Mouse (Mus musculus): ENCODE results near the gene Ctxn1. TPM values are rescaled to one million over a fixed set of nuclear protein-coding genes. Genes with fewer than 3 reads are reported as not detected.

Gene Ctxn1
- polyA plus RNA-seq, 1 experiment from 2014 or later = 49.3 TPM

DNA sequence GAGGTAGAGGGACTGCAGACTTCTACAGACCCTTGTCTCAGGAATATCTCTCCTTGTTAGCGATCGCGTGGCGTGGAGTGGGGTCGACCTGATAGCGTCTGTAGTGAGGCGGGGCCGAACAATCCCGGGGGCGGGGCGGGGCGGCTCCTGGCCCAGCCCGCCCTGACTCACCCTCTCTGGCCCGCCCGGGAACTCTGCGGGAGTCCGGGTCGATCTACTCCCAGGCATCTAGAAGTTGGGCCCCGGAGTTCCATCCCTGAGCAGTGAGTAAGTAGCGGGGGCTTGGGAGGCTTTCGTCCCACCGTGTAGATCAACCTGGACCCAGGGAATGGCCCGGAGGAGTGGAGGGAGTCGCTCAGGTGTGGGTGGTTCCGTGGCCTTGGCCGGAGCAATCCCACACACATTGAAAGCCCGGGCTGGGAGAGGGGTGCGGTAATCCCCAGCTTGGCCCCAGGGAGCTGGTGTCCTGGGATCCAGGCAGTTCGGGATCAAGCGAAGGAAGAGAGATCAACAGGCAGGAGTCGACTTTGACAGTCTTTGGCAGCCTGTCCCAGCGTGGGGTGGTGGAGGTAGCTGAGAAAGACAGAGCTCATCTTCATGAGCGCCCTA lies 32.2 kb downstream of the Ctxn1 start, which contains the start of gene Lrrc8e:
TSS of gene Lrrc8e (plus strand) at position 89 of the 609 bp plus-strand sequence.
- no peak within 1 kb of the TSS for H3K27ac ChIP-seq (replicated peaks; ENCODE audit: low read depth, low read length)
- peak within 1 kb of the TSS; percentile 49 for H3K9ac ChIP-seq (ENCODE audit: low read depth, low read length)
- no peaks in the 10 kb centered on the region for H3K4me1 ChIP-seq (ENCODE audit: control insufficient read depth, insufficient read depth, low read length)
- H3K36me3 ChIP-seq (ENCODE audit: control insufficient read depth, insufficient read depth, low read length) = no peaks in the 10 kb centered on the region
- peak within 1 kb of the TSS; percentile 35 for H3K4me3 ChIP-seq (ENCODE audit: low read depth, low read length)
- DNase-seq (ENCODE audit: low spot score) (no peak), ATAC-seq (ENCODE audit: low read depth) (peak; percentile 58)
- 5% methylated on average over 24 of the region's 33 CpGs for WGBS
- peak within 1 kb of the TSS; percentile 53 for H3K4me2 ChIP-seq (ENCODE audit: low read depth, low read length)
- H3K27me3 ChIP-seq (replicated peaks; ENCODE audit: control insufficient read depth, insufficient read depth, low read length) = peaks cover 16% of the 10 kb centered on the region
- no peaks in the 10 kb centered on the region for H3K9me3 ChIP-seq (ENCODE audit: control insufficient read depth, low read length)

DNA sequence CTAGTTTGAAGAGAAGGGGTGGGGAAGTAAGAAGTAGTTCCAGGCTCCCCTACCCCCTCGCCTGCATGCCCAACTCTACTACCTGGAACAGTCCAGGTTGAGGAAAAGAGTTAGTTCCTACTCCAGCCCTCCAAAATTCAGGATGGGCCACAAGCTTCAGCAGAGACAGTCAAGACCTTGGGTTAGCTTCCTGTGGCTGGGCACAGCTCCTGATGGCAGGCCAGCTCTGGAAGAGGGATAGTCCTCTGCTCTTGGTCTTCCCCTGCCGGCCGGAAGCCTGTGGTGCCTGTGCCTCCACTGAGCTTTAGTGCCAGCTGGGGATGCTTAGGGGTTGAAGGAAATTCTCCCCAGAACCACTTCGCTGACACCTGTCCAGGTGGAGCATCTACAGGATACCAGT lies 32.8 kb downstream of the Ctxn1 start:
- H3K9ac ChIP-seq (ENCODE audit: low read depth, low read length) = no peak overlapping the region
- ATAC-seq (ENCODE audit: low read depth) (0 out of 2 replicates have a peak, but pooled peaks have one; percentile 6), DNase-seq (ENCODE audit: low spot score) (no peak)
- no peaks in the 10 kb centered on the region for H3K36me3 ChIP-seq (ENCODE audit: control insufficient read depth, insufficient read depth, low read length)
- H3K4me3 ChIP-seq (ENCODE audit: low read depth, low read length) = peak overlapping the region; percentile 35
- H3K27me3 ChIP-seq (replicated peaks; ENCODE audit: control insufficient read depth, insufficient read depth, low read length) = peaks cover 16% of the 10 kb centered on the region
- H3K27ac ChIP-seq (replicated peaks; ENCODE audit: low read depth, low read length) = no peak overlapping the region
- H3K4me1 ChIP-seq (ENCODE audit: control insufficient read depth, insufficient read depth, low read length) = no peaks in the 10 kb centered on the region
- WGBS = 20% methylated on average over 4 of the region's 4 CpGs
- H3K9me3 ChIP-seq (ENCODE audit: control insufficient read depth, low read length) = no peaks in the 10 kb centered on the region
- H3K4me2 ChIP-seq (ENCODE audit: low read depth, low read length) = peak overlapping the region; percentile 53

DNA sequence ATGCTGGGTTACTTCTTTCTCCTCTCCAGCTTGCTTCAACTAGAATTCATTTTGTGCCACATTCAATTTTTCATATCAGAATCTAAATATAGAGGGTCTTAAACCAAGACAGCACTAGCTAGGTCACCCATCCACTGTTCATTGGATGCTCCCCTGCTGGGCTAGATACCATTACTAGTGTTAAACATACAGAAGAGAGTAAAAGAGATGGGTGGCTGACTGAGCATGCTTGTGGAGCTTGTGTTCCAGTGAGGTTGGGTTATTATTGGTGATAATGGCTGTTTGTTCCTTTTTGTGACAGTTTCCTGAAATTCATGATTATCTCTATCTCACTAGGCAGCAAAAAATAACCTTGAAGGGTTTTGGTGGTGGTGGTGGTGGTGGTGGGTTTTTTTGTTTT lies 37.0 kb downstream of the Ctxn1 start:
- Histone ChIP-seq H3K27me3 (replicated peaks; ENCODE audit: control insufficient read depth, insufficient read depth, low read length) (peaks cover 27% of the 10 kb centered on the region), H3K9ac (ENCODE audit: low read depth, low read length) (no peak overlapping the region), H3K27ac (replicated peaks; ENCODE audit: low read depth, low read length) (no peak overlapping the region), H3K9me3 (ENCODE audit: control insufficient read depth, low read length) (no peaks in the 10 kb centered on the region), H3K4me3 (ENCODE audit: low read depth, low read length) (no peak overlapping the region), H3K36me3 (ENCODE audit: control insufficient read depth, insufficient read depth, low read length) (no peaks in the 10 kb centered on the region), H3K4me2 (ENCODE audit: low read depth, low read length) (no peak overlapping the region), H3K4me1 (ENCODE audit: control insufficient read depth, insufficient read depth, low read length) (no peaks in the 10 kb centered on the region)
- DNase-seq (ENCODE audit: low spot score) (no peak), ATAC-seq (ENCODE audit: low read depth) (no peak)

DNA sequence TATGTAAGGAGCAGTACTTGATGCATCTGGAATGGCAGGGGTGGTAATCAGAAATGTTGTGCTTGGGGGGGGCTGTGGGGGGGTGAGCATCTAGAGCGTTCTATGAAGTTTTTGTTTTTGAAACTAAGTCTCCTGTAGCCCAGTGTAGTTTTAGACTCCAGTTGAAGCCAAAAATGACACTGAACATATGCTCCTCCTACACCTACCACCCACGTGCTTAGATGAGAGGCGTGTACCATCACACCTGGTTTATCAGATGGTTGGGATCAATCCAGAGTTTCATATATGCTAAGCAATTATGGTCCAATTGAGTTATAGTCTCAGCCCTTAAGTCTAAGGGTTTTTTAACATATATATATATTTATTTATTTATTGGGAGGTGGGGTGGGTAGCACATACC lies 39.5 kb downstream of the Ctxn1 start:
- H3K4me1 ChIP-seq (ENCODE audit: control insufficient read depth, insufficient read depth, low read length) = 0 out of 2 replicates have a peak, but pooled peaks cover 1% of the 10 kb centered on the region
- no peaks in the 10 kb centered on the region for H3K9me3 ChIP-seq (ENCODE audit: control insufficient read depth, low read length)
- no peak overlapping the region for H3K27ac ChIP-seq (replicated peaks; ENCODE audit: low read depth, low read length)
- H3K27me3 ChIP-seq (replicated peaks; ENCODE audit: control insufficient read depth, insufficient read depth, low read length) = peaks cover 41% of the 10 kb centered on the region
- H3K9ac ChIP-seq (ENCODE audit: low read depth, low read length) = no peak overlapping the region
- ATAC-seq (ENCODE audit: low read depth) (no peak), DNase-seq (ENCODE audit: low spot score) (no peak)
- no peaks in the 10 kb centered on the region for H3K36me3 ChIP-seq (ENCODE audit: control insufficient read depth, insufficient read depth, low read length)
- H3K4me3 ChIP-seq (ENCODE audit: low read depth, low read length) = no peak overlapping the region
- no peak overlapping the region for H3K4me2 ChIP-seq (ENCODE audit: low read depth, low read length)
- WGBS = 83% methylated on average over 3 of the region's 3 CpGs

DNA sequence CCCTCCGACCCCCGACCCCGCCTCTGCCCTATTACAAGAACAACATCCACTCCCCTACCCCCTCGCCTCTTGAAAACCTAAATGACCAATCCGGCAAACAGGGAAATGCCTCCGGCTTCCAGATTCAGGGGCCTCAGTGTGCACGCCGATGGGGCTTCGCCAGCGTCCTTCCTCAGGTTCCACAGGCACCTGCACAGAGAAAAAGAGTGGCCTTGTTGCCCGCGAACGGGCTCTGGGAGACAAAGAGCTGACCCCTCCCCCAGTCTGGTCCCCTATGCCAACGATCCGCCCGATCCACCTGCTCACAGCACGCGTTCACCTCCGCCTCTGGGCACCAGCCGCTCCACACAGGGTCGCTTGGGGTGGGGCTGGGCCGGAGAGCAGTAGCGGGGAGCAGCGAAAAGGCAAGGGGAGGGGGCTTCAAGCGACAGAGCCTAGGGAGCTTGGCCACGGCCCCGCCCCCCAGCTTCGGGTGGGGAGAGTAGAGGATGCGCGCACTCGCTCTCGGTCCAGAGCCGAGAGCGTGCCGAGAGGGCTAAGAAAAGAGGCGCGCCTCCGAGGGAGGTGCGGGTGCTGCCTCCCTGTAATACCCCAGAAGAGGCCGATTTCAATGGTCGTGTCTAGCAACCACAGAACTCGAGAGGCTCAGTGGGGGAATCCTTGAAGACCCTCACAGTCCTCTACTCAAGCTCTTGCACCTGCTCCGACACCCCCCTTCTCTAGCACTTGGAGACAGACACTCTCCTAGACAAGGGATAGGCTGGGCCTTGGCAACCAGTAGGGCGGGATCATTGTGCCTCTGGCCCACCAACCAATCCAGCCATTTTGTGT lies 42.1 kb downstream of the Ctxn1 start, which contains the start of gene Prr36:
TSS of gene Prr36 (minus strand) at position 669 of the 831 bp plus-strand sequence.
- peak within 1 kb of the TSS; percentile 58 for H3K9ac ChIP-seq (ENCODE audit: low read depth, low read length)
- peaks cover 18% of the 10 kb centered on the region for H3K4me1 ChIP-seq (ENCODE audit: control insufficient read depth, insufficient read depth, low read length)
- H3K9me3 ChIP-seq (ENCODE audit: control insufficient read depth, low read length) = no peaks in the 10 kb centered on the region
- DNase-seq (ENCODE audit: low spot score) = peak; percentile 62
- peaks cover 47% of the 10 kb centered on the region for H3K27me3 ChIP-seq (replicated peaks; ENCODE audit: control insufficient read depth, insufficient read depth, low read length)
- 2% methylated on average over 34 of the region's 44 CpGs for WGBS
- no peak within 1 kb of the TSS for H3K27ac ChIP-seq (replicated peaks; ENCODE audit: low read depth, low read length)
- H3K4me2 ChIP-seq (ENCODE audit: low read depth, low read length) = peak within 1 kb of the TSS; percentile 83
- H3K4me3 ChIP-seq (ENCODE audit: low read depth, low read length) = peak within 1 kb of the TSS; percentile 46
- peak; percentile 80 for ATAC-seq (ENCODE audit: low read depth)
- no peaks in the 10 kb centered on the region for H3K36me3 ChIP-seq (ENCODE audit: control insufficient read depth, insufficient read depth, low read length)

DNA sequence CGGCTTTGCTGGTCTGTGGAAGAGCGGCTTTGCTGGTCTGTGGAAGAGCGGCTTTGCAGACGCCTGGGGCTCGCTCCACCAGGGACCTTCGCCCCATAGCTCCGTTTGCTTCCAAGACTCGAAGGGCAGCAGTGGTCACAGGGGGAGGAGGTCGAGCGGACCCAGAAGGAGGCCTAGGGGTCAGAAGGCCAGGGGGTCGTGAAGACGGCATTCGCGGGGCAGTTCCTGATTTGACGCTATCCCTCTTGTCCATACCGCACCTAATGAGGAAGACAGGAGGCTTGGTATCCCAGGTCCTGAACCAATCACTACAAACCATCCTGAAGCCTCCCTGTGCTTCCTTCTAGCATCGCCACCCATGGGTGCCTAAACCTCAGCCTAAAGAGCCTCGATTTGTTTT lies 42.8 kb downstream of the Ctxn1 start:
- Histone ChIP-seq H3K4me2 (ENCODE audit: low read depth, low read length) (peak overlapping the region; percentile 83), H3K36me3 (ENCODE audit: control insufficient read depth, insufficient read depth, low read length) (no peaks in the 10 kb centered on the region), H3K27ac (replicated peaks; ENCODE audit: low read depth, low read length) (no peak overlapping the region), H3K4me3 (ENCODE audit: low read depth, low read length) (peak overlapping the region; percentile 46), H3K9me3 (ENCODE audit: control insufficient read depth, low read length) (no peaks in the 10 kb centered on the region), H3K27me3 (replicated peaks; ENCODE audit: control insufficient read depth, insufficient read depth, low read length) (peaks cover 47% of the 10 kb centered on the region), H3K9ac (ENCODE audit: low read depth, low read length) (peak overlapping the region; percentile 58), H3K4me1 (ENCODE audit: control insufficient read depth, insufficient read depth, low read length) (peaks cover 18% of the 10 kb centered on the region)
- no peak for DNase-seq (ENCODE audit: low spot score)
- ATAC-seq (ENCODE audit: low read depth) = no peak
- WGBS = 4% methylated on average over 15 of the region's 18 CpGs

DNA sequence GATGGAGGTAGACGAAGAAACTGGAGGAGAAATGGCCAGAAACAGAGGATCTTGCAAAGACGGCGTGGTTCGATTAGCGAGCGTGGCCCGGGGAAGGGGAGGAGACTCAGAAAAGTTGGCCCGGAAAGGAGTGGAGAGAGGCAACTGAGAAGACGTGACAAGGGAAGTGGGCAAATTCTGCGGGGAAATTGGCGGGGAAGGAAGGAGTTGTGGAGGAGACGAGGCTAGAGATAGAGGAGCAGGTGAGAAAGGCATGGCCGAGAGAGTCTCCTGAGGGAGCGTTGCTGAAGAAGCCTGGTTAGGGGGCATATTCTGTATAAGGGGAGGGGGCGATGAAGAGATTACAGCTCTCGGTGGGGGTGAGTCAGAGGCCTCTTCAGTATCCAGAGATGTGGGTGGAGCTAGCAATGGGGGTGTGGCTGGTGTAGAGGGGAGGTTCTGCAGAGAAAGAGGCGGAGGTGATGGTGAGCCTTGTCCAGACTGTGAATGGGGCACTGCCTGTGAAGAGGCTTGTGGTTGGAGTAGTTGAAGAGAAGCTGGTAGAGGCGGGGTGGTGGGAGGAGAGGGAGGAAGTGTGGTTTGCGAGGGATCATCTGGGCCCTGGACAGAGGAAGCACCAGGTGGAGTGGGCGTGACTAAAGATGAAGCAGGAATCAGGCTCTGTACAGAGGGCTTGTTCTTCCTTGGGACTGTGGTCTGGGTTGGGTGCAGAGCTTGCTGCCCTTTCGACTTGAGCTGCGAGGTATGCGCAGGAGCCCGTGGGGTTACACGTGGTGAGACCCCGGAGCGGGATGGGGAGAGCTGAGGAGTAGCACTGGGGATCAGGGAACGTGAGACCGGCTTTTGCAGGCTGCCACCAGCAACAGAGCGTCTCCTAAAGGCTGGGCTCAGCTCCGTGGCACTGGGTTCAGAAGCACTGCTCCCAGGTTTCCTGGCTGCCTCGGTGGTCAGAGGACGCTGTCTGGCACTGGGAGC lies 44.8 kb downstream of the Ctxn1 start:
- ATAC-seq (ENCODE audit: low read depth) = peak; percentile 49
- no peaks in the 10 kb centered on the region for H3K9me3 ChIP-seq (ENCODE audit: control insufficient read depth, low read length)
- H3K4me3 ChIP-seq (ENCODE audit: low read depth, low read length) = peak overlapping the region; percentile 46
- H3K4me2 ChIP-seq (ENCODE audit: low read depth, low read length) = peak overlapping the region; percentile 87
- H3K27ac ChIP-seq (replicated peaks; ENCODE audit: low read depth, low read length) = peak overlapping the region; percentile 7; the same call in 1 of the 2 replicates
- H3K9ac ChIP-seq (ENCODE audit: low read depth, low read length) = peak overlapping the region; percentile 66; the same call in 1 of the 2 replicates
- peaks cover 10% of the 10 kb centered on the region; the same call in 1 of the 2 replicates for H3K36me3 ChIP-seq (ENCODE audit: control insufficient read depth, insufficient read depth, low read length)
- peaks cover 18% of the 10 kb centered on the region for H3K4me1 ChIP-seq (ENCODE audit: control insufficient read depth, insufficient read depth, low read length)
- WGBS = 10% methylated on average over 29 of the region's 33 CpGs
- DNase-seq (ENCODE audit: low spot score) = peak; percentile 67
- H3K27me3 ChIP-seq (replicated peaks; ENCODE audit: control insufficient read depth, insufficient read depth, low read length) = peaks cover 47% of the 10 kb centered on the region
